Mouse (Mus musculus) midbrain, embryonic 16.5 days (tissue): ENCODE measurements at regions not wholly inside any gene's neighbourhood (a gene's known extent, or its start where the extent isn't known, plus 50 kb on each side); places are given as distances from the start of the nearest gene placed in this dataset.

Experiments used
- ATAC-seq: fragments of 200-750 bp; cut with Nextera tagmentation; 2 replicates; pipeline ENCODE4 v1.8.0; 2017; ENCODE audit warnings: moderate TSS enrichment
- H3K27ac ChIP-seq: fragments of 300-500 bp; sonication (generic); 2 replicates; pipeline ENCODE4 v1.5.1; 2014; ENCODE audit warnings: mild to moderate bottlenecking, low read length, mixed read lengths
- H3K27me3 ChIP-seq: fragments of 300-500 bp; sonication (generic); 2 replicates; pipeline ENCODE4 v1.6.1; 2014; ENCODE audit warnings: low read depth, low read length, mixed read lengths; ENCODE audit not compliant: control insufficient read depth, insufficient read depth
- H3K36me3 ChIP-seq: fragments of 300-500 bp; sonication (generic); 2 replicates; pipeline ENCODE4 v1.6.1; 2014; ENCODE audit warnings: mild to moderate bottlenecking, low read length, moderate library complexity, mixed read lengths; ENCODE audit not compliant: control insufficient read depth, insufficient read depth
- H3K4me1 ChIP-seq: fragments of 300-500 bp; sonication (generic); 2 replicates; pipeline ENCODE4 v1.6.1; 2014; ENCODE audit warnings: mild to moderate bottlenecking, low read length, mixed read lengths; ENCODE audit not compliant: control insufficient read depth, insufficient read depth
- H3K4me2 ChIP-seq: fragments of 300-500 bp; sonication (generic); 2 replicates; pipeline ENCODE4 v1.6.1; 2014; ENCODE audit warnings: mild to moderate bottlenecking, low read length, mixed read lengths
- H3K4me3 ChIP-seq: fragments of 300-500 bp; sonication (generic); 2 replicates; pipeline ENCODE4 v1.5.1; 2014; ENCODE audit warnings: low read depth, mild to moderate bottlenecking, low read length, moderate library complexity, mixed read lengths
- H3K9ac ChIP-seq: fragments of 300-500 bp; sonication (generic); 2 replicates; pipeline ENCODE4 v1.6.1; 2014; ENCODE audit warnings: low read depth, low read length, mixed read lengths
- H3K9me3 ChIP-seq: fragments of 300-500 bp; sonication (generic); replicated peaks from 2 replicates; pipeline ENCODE4 v1.6.1; 2014; ENCODE audit warnings: mild to moderate bottlenecking, low read length, mixed read lengths; ENCODE audit not compliant: control insufficient read depth, poor library complexity, severe bottlenecking
- WGBS: fragments of 180-500 bp; shearing (Covaris S2); extraction: QIAGEN DNeasy Blood & Tissue Kit; methylation state at CpG from one replicate; pipeline ENCODE4 v1.1.7; 2014; 5-methylcytosine and 5-hydroxymethylcytosine counted together

- no peak overlapping the region for H3K9ac ChIP-seq
- no peak overlapping the region for H3K27ac ChIP-seq
- peaks cover 13% of the 10 kb centered on the region for H3K4me1 ChIP-seq
- WGBS = 52% methylated on average over 3 of the region's 3 CpGs
- H3K9me3 ChIP-seq = no peaks in the 10 kb centered on the region
- H3K4me3 ChIP-seq = no peak overlapping the region
- ATAC-seq = no peak
- H3K36me3 ChIP-seq = no peaks in the 10 kb centered on the region
- H3K27me3 ChIP-seq = no peaks in the 10 kb centered on the region
- no peak overlapping the region for H3K4me2 ChIP-seq
Observed at GRCm38 (mm10) chr16:9284423-9284822, 454.5 kb downstream of the 1810013L24Rik start.

- no peaks in the 10 kb centered on the region for H3K36me3 ChIP-seq
- no peaks in the 10 kb centered on the region for H3K27me3 ChIP-seq
- 100% methylated on average over 1 of the region's 1 CpGs for WGBS
- no peak overlapping the region for H3K4me2 ChIP-seq
- H3K9ac ChIP-seq = no peak overlapping the region
- H3K4me3 ChIP-seq = no peak overlapping the region
- ATAC-seq = no peak
- H3K27ac ChIP-seq = no peak overlapping the region
- no peaks in the 10 kb centered on the region for H3K9me3 ChIP-seq
- peaks cover 8% of the 10 kb centered on the region for H3K4me1 ChIP-seq
Observed at GRCm38 (mm10) chr16:9285921-9286320, 456.0 kb downstream of the 1810013L24Rik start.

- Histone ChIP-seq H3K27me3 (no peaks in the 10 kb centered on the region), H3K4me3 (no peak overlapping the region), H3K4me2 (no peak overlapping the region), H3K36me3 (no peaks in the 10 kb centered on the region), H3K4me1 (no peaks in the 10 kb centered on the region), H3K9ac (no peak overlapping the region), H3K27ac (no peak overlapping the region), H3K9me3 (no peaks in the 10 kb centered on the region)
- ATAC-seq = no peak
- WGBS = 87% methylated on average over 6 of the region's 6 CpGs
Observed at GRCm38 (mm10) chr16:9287557-9287956, 457.7 kb downstream of the 1810013L24Rik start.

GRCm38 (mm10) chr16:9291356-9292020 lies 461.6 kb downstream of the 1810013L24Rik start:
- no peak for ATAC-seq
- Histone ChIP-seq H3K4me1 (no peaks in the 10 kb centered on the region), H3K27ac (no peak overlapping the region), H3K27me3 (no peaks in the 10 kb centered on the region), H3K4me2 (no peak overlapping the region), H3K9ac (no peak overlapping the region), H3K4me3 (no peak overlapping the region), H3K9me3 (no peaks in the 10 kb centered on the region), H3K36me3 (no peaks in the 10 kb centered on the region)
- 62% methylated on average over 4 of the region's 4 CpGs for WGBS

- no peaks in the 10 kb centered on the region for H3K27me3 ChIP-seq
- WGBS = 87% methylated on average over 4 of the region's 4 CpGs
- no peaks in the 10 kb centered on the region for H3K4me1 ChIP-seq
- H3K4me2 ChIP-seq = no peak overlapping the region
- H3K36me3 ChIP-seq = no peaks in the 10 kb centered on the region
- no peak overlapping the region for H3K27ac ChIP-seq
- H3K9ac ChIP-seq = no peak overlapping the region
- H3K4me3 ChIP-seq = no peak overlapping the region
- ATAC-seq = no peak
- H3K9me3 ChIP-seq = no peaks in the 10 kb centered on the region
Observed at GRCm38 (mm10) chr16:9303134-9303533, 473.2 kb downstream of the 1810013L24Rik start.

- no peak overlapping the region for H3K27ac ChIP-seq
- 93% methylated on average over 1 of the region's 1 CpGs for WGBS
- no peaks in the 10 kb centered on the region for H3K27me3 ChIP-seq
- no peaks in the 10 kb centered on the region for H3K4me1 ChIP-seq
- ATAC-seq = no peak
- H3K4me2 ChIP-seq = no peak overlapping the region
- H3K9me3 ChIP-seq = no peaks in the 10 kb centered on the region
- H3K4me3 ChIP-seq = no peak overlapping the region
- H3K36me3 ChIP-seq = no peaks in the 10 kb centered on the region
- H3K9ac ChIP-seq = no peak overlapping the region
Observed at GRCm38 (mm10) chr16:9304079-9304478, 474.2 kb downstream of the 1810013L24Rik start.

- no peak for ATAC-seq
Observed at GRCm38 (mm10) chr16:9310744-9311143, 480.8 kb downstream of the 1810013L24Rik start.

GRCm38 (mm10) chr16:9335626-9336025 lies 505.7 kb downstream of the 1810013L24Rik start:
- no peaks in the 10 kb centered on the region for H3K36me3 ChIP-seq
- no peak overlapping the region for H3K27ac ChIP-seq
- H3K4me3 ChIP-seq = no peak overlapping the region
- H3K9ac ChIP-seq = no peak overlapping the region
- no peak overlapping the region for H3K4me2 ChIP-seq
- no peaks in the 10 kb centered on the region for H3K27me3 ChIP-seq
- 0 out of 2 replicates have a peak, but pooled peaks cover 3% of the 10 kb centered on the region for H3K4me1 ChIP-seq
- no peak for ATAC-seq
- WGBS = 76% methylated on average over 1 of the region's 1 CpGs
- H3K9me3 ChIP-seq = no peaks in the 10 kb centered on the region

More at GRCm38 (mm10) chr16:9310744-9311143, 480.8 kb downstream of the 1810013L24Rik start:
- H3K9ac ChIP-seq = no peak overlapping the region
- H3K9me3 ChIP-seq = no peaks in the 10 kb centered on the region
- no peaks in the 10 kb centered on the region for H3K36me3 ChIP-seq
- H3K4me2 ChIP-seq = no peak overlapping the region
- no peak overlapping the region for H3K4me3 ChIP-seq
- no peak overlapping the region for H3K27ac ChIP-seq
- no peaks in the 10 kb centered on the region for H3K27me3 ChIP-seq
- 55% methylated on average over 1 of the region's 1 CpGs for WGBS
- H3K4me1 ChIP-seq = no peaks in the 10 kb centered on the region

- Histone ChIP-seq H3K4me2 (no peak overlapping the region), H3K27me3 (no peaks in the 10 kb centered on the region), H3K4me3 (no peak overlapping the region), H3K36me3 (no peaks in the 10 kb centered on the region), H3K27ac (no peak overlapping the region), H3K4me1 (0 out of 2 replicates have a peak, but pooled peaks cover 3% of the 10 kb centered on the region), H3K9ac (no peak overlapping the region), H3K9me3 (no peaks in the 10 kb centered on the region)
- ATAC-seq = peak; percentile 8; the same call in 1 of the 2 replicates
- WGBS = 51% methylated on average over 6 of the region's 6 CpGs
Observed at GRCm38 (mm10) chr16:9336063-9336462, 506.2 kb downstream of the 1810013L24Rik start.
